Mouse (Mus musculus) ovary, postnatal 36 days (tissue): ENCODE results near the gene Zfp566.

Source experiments
- DNase-seq: peaks from one replicate; pipeline ENCODE4 v3.0.0; 2022; ENCODE audit warnings: low spot score, mixed read lengths

Gene Zfp566

GRCm38 (mm10) chr7:30053591-30053990 is 36.7 kb downstream of the Zfp566 start:
- DNase-seq: no peak

GRCm38 (mm10) chr7:30050882-30051548 is 39.3 kb downstream of the Zfp566 start, which contains the start of gene Zfp14:
Gene Zfp14, minus strand, starts transcription at chr7:30051380.
- peak; percentile 86 for DNase-seq

GRCm38 (mm10) chr7:30048126-30048525 is 42.2 kb downstream of the Zfp566 start:
- no peak for DNase-seq

GRCm38 (mm10) chr7:30044354-30044753 is 46.0 kb downstream of the Zfp566 start:
- no peak for DNase-seq

GRCm38 (mm10) chr7:30034331-30034730 is 56.0 kb downstream of the Zfp566 start:
- no peak for DNase-seq

- no peak for DNase-seq
Measured at GRCm38 (mm10) chr7:30031379-30031778, 58.9 kb downstream of the Zfp566 start.

GRCm38 (mm10) chr7:30030677-30031076 is 59.6 kb downstream of the Zfp566 start:
- no peak for DNase-seq

DNA sequence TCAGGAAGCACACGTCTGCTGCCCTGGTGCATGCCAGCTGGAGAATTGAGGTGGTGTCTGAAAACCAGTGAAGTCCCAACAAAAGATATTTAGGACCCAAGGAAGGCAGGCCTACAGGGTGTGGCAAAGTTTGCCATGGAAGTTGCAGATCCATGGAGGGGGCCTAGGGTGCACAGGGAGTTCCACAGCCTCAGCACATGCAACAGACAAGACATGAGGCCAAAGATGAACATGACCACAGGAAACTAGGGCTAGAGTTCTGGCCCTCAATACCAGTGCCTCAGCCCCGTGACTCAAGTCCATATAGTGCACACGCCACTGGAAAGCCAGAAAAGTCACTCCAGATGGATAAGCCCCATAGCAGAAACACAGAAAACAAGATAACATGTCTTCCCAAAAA is 61.8 kb downstream of the Zfp566 start:
- no peak for DNase-seq
